Mouse (Mus musculus): ENCODE data around the gene Kidins220.

DNA sequence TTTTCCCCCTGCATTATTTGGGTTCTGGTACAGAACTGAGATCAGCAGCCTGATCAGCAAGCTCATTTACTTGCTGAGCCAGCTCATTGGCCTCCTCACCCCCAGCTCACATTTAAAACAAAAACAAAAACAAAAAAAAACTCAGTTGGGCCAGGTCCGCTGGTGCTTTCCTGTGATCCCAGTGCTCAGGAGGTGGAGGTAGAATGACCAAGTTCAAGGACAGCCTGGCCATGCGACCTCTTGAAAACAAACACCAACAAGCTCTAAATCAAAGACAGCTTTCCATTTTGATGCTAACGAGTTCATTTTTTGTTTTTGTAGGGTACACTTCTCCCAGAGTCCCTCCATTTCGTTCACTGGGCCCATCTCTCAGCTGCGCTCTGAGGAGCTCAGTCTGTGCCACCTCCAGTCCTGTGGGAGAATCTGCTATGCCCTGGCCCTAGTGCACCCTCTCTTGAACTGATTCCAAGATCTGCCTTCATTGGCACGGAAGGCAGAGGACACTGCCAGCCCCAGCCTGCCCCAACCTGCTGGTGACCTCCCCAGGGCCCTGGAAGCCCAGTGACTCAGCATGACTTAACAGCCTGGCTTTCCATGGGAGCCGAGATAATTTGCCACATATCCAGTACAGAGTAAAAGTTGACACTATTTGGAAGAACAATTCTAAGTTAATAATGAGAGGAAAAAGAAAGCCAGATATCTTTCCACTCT is 135.4 kb downstream of the Kidins220 start:
- TF ChIP-seq CTCF (IDR thresholded peaks at IDR 0.05; ENCODE audit: insufficient read depth, low read depth, low read length) (no peak), POLR2A (IDR thresholded peaks at IDR 0.05; ENCODE audit: insufficient read depth, low read depth, low read length) (no peak)
